8 mouse cellular contexts compared by ENCODE assay signal in the genomic region with DNA sequence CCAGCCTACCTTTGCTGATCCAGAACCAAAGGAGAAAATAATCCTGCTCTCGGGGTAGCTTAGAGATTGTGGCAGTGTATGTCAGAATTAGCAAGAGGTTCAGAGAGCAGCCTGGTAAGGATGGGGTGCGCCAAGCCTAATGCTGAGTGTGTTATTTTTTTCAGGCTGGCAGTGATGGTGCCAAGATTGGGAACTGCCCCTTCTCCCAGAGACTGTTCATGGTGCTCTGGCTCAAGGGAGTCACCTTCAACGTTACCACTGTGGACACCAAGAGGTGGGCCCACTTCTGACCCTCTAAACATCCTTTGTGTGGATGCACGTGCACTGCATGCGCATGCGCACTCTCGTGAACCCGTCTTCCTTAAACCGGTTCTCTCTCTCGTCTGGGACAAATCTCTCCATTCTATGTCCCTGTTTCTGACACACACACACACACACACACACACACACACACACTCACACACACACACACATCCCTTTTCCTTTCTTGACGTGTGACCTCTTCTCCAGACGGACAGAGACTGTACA. TPM values are rescaled to one million over a fixed set of nuclear protein-coding genes. Genes with fewer than 3 reads are reported as not detected.
DNase-seq lines count a peak whose midpoint lies in the region; ATAC-seq and TF ChIP-seq lines count a peak whose summit lies in the region.
"Had no signal": no experiment of that assay in that cellular context is flagged by ENCODE, and none has a peak within 500 bp of the region (broad histone marks: within the 10 kb centered on the region; RNA-seq: fewer than 3 reads in every experiment).

No protein-coding gene starts in this region.

- peak overlapping the region; percentile 83 for H3K4me3 ChIP-seq in lung, adult 2 months (replicated peaks; ENCODE audit: extremely low read depth, low read depth, low read length)
- H3K4me3 ChIP-seq in embryonic facial prominence, embryonic 15.5 days (replicated peaks) = peak overlapping the region; percentile 62
- peak overlapping the region; percentile 76 for H3K4me3 ChIP-seq in limb, embryonic 10.5 days
- no peak overlapping the region for H3K4me3 ChIP-seq in olfactory bulb, adult 2 months (ENCODE audit: insufficient read depth, low read depth, low read length)

- H3K27ac ChIP-seq in embryonic facial prominence, embryonic 15.5 days (replicated peaks) = peak overlapping the region; percentile 95
- peak overlapping the region; percentile 95; the same call in 1 of the 2 replicates for H3K27ac ChIP-seq in limb, embryonic 10.5 days
- 0 out of 2 replicates have a peak overlapping the region, but pooled peaks have one; percentile 41 for H3K27ac ChIP-seq in olfactory bulb, adult 2 months (ENCODE audit: insufficient read depth, low read depth, low read length)

- no peak for TF ChIP-seq CTCF in lung, adult 2 months (IDR thresholded peaks at IDR 0.05; ENCODE audit: insufficient read depth, low read length)
- no peak for TF ChIP-seq CTCF in olfactory bulb, adult 2 months (IDR thresholded peaks at IDR 0.05; ENCODE audit: insufficient read depth, low read depth, low read length)

- TF ChIP-seq POLR2A in lung, adult 2 months (IDR thresholded peaks at IDR 0.05; ENCODE audit: borderline replicate concordance, extremely low read depth, low read depth, low read length) = no peak
- no peak for TF ChIP-seq POLR2A in olfactory bulb, adult 2 months (IDR thresholded peaks at IDR 0.05; ENCODE audit: insufficient read depth, low read depth, low read length)

- peak; percentile 3 for DNase-seq in lung, adult 2 months
- DNase-seq in lung, postnatal 36 days = no peak
- DNase-seq in limb, embryonic 10.5 days (ENCODE audit: low spot score) = no peak
- no peak for DNase-seq in adrenal gland, postnatal 25 days
- DNase-seq in adrenal gland, adult 8-10 months = no peak

- peak overlapping the region; percentile 87 for H3K4me2 ChIP-seq in embryonic facial prominence, embryonic 15.5 days (replicated peaks)

- WGBS in lung, adult 2 months = 49% methylated on average over 12 of the region's 12 CpGs
- WGBS in embryonic facial prominence, embryonic 15.5 days = 71% methylated on average over 12 of the region's 12 CpGs
- 84% methylated on average over 12 of the region's 12 CpGs for WGBS in limb, embryonic 10.5 days
- WGBS in olfactory bulb, adult 2 months = 79% methylated on average over 12 of the region's 12 CpGs

- no peaks in the 10 kb centered on the region for H3K9me3 ChIP-seq in embryonic facial prominence, embryonic 15.5 days (replicated peaks)
- no peaks in the 10 kb centered on the region for H3K9me3 ChIP-seq in limb, embryonic 10.5 days (replicated peaks)

- H3K9ac ChIP-seq in embryonic facial prominence, embryonic 15.5 days = peak overlapping the region; percentile 54; the same call in 1 of the 2 replicates

- ATAC-seq in embryonic facial prominence, embryonic 15.5 days (ENCODE audit: insufficient number of reproducible peaks, low FRiP score, low TSS enrichment, low read depth) = no peak

- no peaks in the 10 kb centered on the region for H3K27me3 ChIP-seq in embryonic facial prominence, embryonic 15.5 days
- no peaks in the 10 kb centered on the region for H3K27me3 ChIP-seq in limb, embryonic 10.5 days (ENCODE audit: low read depth, poor library complexity, severe bottlenecking)

- H3K4me1 ChIP-seq in lung, adult 2 months (ENCODE audit: control insufficient read depth, insufficient read depth, low read length) = peaks cover 34% of the 10 kb centered on the region
- H3K4me1 ChIP-seq in embryonic facial prominence, embryonic 15.5 days = peaks cover 41% of the 10 kb centered on the region
- H3K4me1 ChIP-seq in limb, embryonic 10.5 days = peaks cover 53% of the 10 kb centered on the region
- H3K4me1 ChIP-seq in olfactory bulb, adult 2 months (ENCODE audit: control insufficient read depth, insufficient read depth, low read length) = peaks cover 24% of the 10 kb centered on the region

- H3K36me3 ChIP-seq in embryonic facial prominence, embryonic 15.5 days = peaks cover 41% of the 10 kb centered on the region
- H3K36me3 ChIP-seq in limb, embryonic 10.5 days = peaks cover 52% of the 10 kb centered on the region

RNA-seq across cellular contexts. Expression of gene Clic1, which starts 2.6 kb away (rescaled TPM):
- 124 and 153 TPM in 2 replicates for polyA plus RNA-seq in lung, adult 2 months (2012; rRNA removed)
- polyA plus RNA-seq in embryonic facial prominence, embryonic 15.5 days (2015; fragmentation: Nextera tagmentation; extraction: Ambion mirVana) = 324 and 329 TPM in 2 replicates
- polyA plus RNA-seq in limb, embryonic 10.5 days (2016; fragmentation: Nextera tagmentation; extraction: Ambion mirVana) = 174 and 186 TPM in 2 replicates
- not detected in 2 replicates for polyA plus RNA-seq in olfactory bulb, adult 2 months (2012; ENCODE audit: insufficient read depth, insufficient read length, low replicate concordance, missing spikeins)
- 79.7 and 90.5 TPM in 2 replicates for total RNA-seq in adrenal gland, postnatal 25 days (2021)
- 100 to 1,000 TPM in 2 of 4 experiments, 10 to 100 TPM in 2; 83.2 to 134 (median 113) TPM for total RNA-seq in adrenal gland, adult 8-10 months (2022)

RNA-seq across cellular contexts. Expression of gene Msh5, which starts 5.8 kb away (rescaled TPM):
- 5.4 and 6.0 TPM in 2 replicates for polyA plus RNA-seq in lung, adult 2 months (2012; rRNA removed)
- polyA plus RNA-seq in embryonic facial prominence, embryonic 15.5 days (2015; fragmentation: Nextera tagmentation; extraction: Ambion mirVana) = 3.6 and 5.4 TPM in 2 replicates
- 5.2 and 5.4 TPM in 2 replicates for polyA plus RNA-seq in limb, embryonic 10.5 days (2016; fragmentation: Nextera tagmentation; extraction: Ambion mirVana)
- polyA plus RNA-seq in olfactory bulb, adult 2 months (2012; ENCODE audit: insufficient read depth, insufficient read length, low replicate concordance, missing spikeins) = not detected in 2 replicates
- 1.3 and 1.6 TPM in 2 replicates for total RNA-seq in adrenal gland, postnatal 25 days (2021)
- total RNA-seq in adrenal gland, adult 8-10 months (2022) = 1 to 10 TPM in 3 of 4 experiments, under 1 TPM in 1; 0.73 to 4.0 (median 2.2) TPM

RNA-seq across cellular contexts. Expression of gene Ddah2, which starts 6.5 kb away (rescaled TPM):
- 137 and 141 TPM in 2 replicates for polyA plus RNA-seq in lung, adult 2 months (2012; rRNA removed)
- 319 and 347 TPM in 2 replicates for polyA plus RNA-seq in embryonic facial prominence, embryonic 15.5 days (2015; fragmentation: Nextera tagmentation; extraction: Ambion mirVana)
- 453 and 568 TPM in 2 replicates for polyA plus RNA-seq in limb, embryonic 10.5 days (2016; fragmentation: Nextera tagmentation; extraction: Ambion mirVana)
- not detected in 2 replicates for polyA plus RNA-seq in olfactory bulb, adult 2 months (2012; ENCODE audit: insufficient read depth, insufficient read length, low replicate concordance, missing spikeins)
- total RNA-seq in adrenal gland, postnatal 25 days (2021) = 14.2 and 17.8 TPM in 2 replicates
- 10 to 100 TPM; 12.4 to 29.5 (median 21.6) TPM for total RNA-seq in adrenal gland, adult 8-10 months (2022)

RNA-seq across cellular contexts. Expression of gene Ly6g6c, which starts 12.9 kb away (rescaled TPM):
- 3.8 and 90.0 TPM in 2 replicates for polyA plus RNA-seq in lung, adult 2 months (2012; rRNA removed)
- polyA plus RNA-seq in embryonic facial prominence, embryonic 15.5 days (2015; fragmentation: Nextera tagmentation; extraction: Ambion mirVana) = 98.5 and 131 TPM in 2 replicates
- not detected in 2 replicates for polyA plus RNA-seq in limb, embryonic 10.5 days (2016; fragmentation: Nextera tagmentation; extraction: Ambion mirVana)
- polyA plus RNA-seq in olfactory bulb, adult 2 months (2012; ENCODE audit: insufficient read depth, insufficient read length, low replicate concordance, missing spikeins) = not detected in 2 replicates
- not detected in 2 replicates for total RNA-seq in adrenal gland, postnatal 25 days (2021)
- total RNA-seq in adrenal gland, adult 8-10 months (2022) = not detected
- total RNA-seq: layer of hippocampus, postnatal 25 days had no signal

RNA-seq across cellular contexts. Expression of gene Mpig6b, which starts 13.6 kb away (rescaled TPM):
- 1.0 and 2.1 TPM in 2 replicates for polyA plus RNA-seq in lung, adult 2 months (2012; rRNA removed)
- polyA plus RNA-seq in embryonic facial prominence, embryonic 15.5 days (2015; fragmentation: Nextera tagmentation; extraction: Ambion mirVana) = 1.1 and 1.4 TPM in 2 replicates
- polyA plus RNA-seq in limb, embryonic 10.5 days (2016; fragmentation: Nextera tagmentation; extraction: Ambion mirVana) = 0.36 and 0.46 TPM in 2 replicates
- polyA plus RNA-seq in olfactory bulb, adult 2 months (2012; ENCODE audit: insufficient read depth, insufficient read length, low replicate concordance, missing spikeins) = not detected in 2 replicates
- total RNA-seq in adrenal gland, postnatal 25 days (2021) = 0.24 TPM in 1 of 2 replicates, not detected in the other
- total RNA-seq in adrenal gland, adult 8-10 months (2022) = not detected
- total RNA-seq: layer of hippocampus, postnatal 25 days had no signal

Comparison
In these comparisons a context has a peak if more than half of its experiments do, and no peak if none do; other contexts are left out.
1. H3K27ac ChIP-seq: peak in every context shown above with its lines; median percentile 95 in embryonic facial prominence, embryonic 15.5 days; 95 in limb, embryonic 10.5 days; 41 in olfactory bulb, adult 2 months.
2. RNA of gene Ddah2, which starts 6.5 kb away (polyA plus RNA-seq): 453 to 568 TPM in limb, embryonic 10.5 days, 319 to 347 TPM in embryonic facial prominence, embryonic 15.5 days and 137 to 141 TPM in lung, adult 2 months; not detected in olfactory bulb, adult 2 months; every median in the first group is over 100 times any median in the second.